Mouse (Mus musculus) frontal cortex, postnatal 10 days (tissue): ENCODE data around the gene Fbxw5.
"Not testable (repeated sequence)": the region's sequence is repeated elsewhere in the genome, so short reads cannot be mapped to it uniquely, and the experiment has no call there.

Source experiments
- DNase-seq, 2 experiments: peaks; one replicate each; pipeline ENCODE4 v3.0.0; 2022; ENCODE audit warnings: low spot score in 2 of 2, mixed read lengths in 1 of 2

Gene Fbxw5

DNA sequence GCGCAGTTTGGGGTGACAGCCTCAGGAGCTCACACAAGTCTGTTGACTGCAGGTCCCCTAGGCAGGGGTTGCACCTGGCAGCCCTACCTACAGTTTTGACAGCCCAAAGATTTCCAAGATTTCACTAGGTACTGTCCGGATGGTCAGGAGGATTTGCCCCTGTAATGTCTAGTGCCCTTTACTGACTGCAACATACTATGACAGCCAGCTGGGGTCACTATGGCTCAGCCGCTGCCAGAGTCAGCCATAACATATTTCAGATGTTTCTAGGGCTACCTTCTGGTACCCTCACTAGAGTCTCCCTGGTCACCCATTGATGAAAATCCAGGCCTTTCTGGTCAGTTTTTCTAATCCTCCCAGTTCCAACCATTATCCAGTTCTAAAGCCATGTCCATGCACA, 9.4 kb downstream of the Fbxw5 start:
- DNase-seq, result no peak

DNA sequence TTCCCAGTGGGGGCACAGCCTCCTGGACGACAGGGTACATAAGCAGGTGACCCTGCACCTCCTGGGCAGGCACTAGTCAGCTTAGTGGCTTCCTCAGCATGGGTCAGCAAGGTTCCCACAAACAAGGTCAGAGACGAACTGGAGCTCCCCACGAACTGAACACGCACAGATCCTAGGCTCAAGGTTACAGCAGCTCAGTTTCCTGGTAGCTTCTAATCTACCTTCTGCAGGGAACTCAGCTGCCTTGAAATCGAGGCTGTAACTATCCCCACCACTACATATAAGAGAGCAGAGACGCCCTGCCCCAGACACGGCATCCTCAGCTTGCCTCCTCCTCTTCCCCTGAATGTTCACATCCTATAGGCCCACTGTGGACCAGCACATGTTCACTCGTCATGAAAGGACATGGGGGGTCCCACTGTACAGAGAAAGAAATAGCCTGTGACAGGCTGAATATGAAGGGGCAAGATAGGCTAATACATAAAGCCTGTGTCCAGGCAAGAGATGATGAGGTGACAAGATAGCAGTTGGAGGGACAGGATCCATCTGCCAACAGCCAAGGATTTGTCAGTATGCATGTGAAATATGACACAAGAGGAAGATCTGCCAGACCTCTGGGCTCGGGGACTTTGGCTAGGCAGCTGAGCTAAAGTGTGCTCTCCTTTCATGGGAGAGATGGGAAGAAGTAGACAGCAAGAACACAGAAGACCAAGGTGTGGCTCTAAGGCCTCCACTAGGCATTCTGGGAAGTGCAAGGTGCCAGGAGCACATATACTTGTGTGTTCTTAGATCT, 26.2 kb downstream of the Fbxw5 start:
- no peak for DNase-seq

DNA sequence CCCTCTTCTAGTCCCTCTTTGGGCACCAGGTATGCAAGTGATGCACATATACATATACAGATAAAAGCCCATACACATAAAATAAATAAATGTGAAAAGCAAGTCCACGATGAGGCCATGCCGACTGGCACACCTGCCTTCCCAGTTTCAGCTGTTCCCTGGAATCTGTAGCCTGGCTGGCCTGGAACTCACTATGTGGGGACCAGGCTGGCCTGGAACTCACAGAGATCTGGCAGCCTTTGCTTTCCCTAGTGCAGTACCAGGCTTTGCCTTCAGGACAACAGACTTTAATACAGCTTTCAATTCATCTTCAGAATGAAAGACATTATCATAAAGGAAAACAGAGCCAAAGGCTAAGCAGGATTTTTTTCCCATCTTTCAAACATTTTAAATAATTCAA, 33.2 kb downstream of the Fbxw5 start:
- no peak for DNase-seq

DNA sequence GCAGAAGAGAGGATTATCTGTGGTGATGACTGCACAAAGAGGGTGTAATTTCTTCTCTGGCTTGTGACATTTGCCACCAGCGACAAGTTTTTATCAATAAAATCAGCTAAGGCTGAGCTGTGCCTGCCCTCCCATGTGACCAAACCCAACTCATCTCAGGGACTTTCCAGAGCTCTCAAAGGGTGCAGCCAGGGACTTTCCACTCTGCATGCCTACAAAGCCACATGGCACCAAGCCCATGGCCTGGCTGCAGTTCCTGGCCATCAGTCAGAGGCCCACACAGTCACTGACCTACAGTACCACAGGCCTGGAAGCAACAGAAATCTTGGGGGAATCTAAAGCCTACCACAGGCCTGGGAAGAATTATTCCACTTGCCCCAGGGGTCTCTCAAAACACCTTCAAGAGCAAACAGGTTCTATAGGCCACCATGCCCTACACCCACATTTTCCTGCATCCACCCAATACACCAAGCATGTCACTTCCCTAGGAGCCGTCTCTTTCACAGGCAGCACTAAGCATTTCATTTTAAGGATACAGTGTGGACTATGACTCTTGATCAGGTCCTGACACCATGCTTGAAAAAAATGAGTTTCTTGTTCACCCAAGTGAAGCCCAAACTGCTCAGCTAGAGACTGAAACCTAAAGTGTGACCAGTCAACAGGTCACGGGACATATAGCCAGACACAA, 33.8 kb downstream of the Fbxw5 start:
- peak in 1 of 2 experiments; percentile 21 for DNase-seq

DNA sequence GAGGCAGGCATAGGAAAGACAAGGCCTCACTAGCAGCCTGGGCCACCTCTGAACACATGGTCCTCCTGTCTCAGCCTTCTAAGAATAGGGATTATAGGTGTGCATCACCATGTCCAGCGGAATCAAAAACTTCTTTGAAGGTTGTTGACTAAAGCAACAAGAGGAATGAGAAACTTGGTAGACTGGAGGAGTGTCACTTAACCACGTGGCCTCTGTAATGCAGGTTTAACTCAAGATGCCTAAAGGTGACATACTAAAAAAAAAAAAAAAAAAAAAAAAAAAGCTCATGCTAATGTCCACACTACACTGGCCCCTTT, 34.3 kb downstream of the Fbxw5 start:
- DNase-seq, result no peak

DNA sequence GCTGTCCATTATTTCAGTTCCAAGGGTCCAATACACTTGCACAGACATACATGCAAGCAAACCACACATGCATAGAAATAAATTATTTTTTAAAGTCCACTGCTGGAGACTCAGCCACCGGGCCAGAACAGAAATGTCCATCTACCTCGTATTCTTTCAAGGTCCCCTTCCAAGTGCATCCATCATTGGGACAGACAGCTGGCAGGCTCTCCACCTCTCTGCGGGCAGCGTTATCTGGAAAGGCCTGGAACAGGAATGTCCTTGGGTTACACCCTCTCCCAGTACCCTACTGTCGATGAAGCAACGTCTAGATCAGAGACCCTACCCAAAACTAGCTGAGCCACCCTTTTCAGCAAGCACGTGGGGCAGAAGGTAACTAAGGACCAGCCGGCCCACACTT, 36.0 kb downstream of the Fbxw5 start:
- no peak for DNase-seq

DNA sequence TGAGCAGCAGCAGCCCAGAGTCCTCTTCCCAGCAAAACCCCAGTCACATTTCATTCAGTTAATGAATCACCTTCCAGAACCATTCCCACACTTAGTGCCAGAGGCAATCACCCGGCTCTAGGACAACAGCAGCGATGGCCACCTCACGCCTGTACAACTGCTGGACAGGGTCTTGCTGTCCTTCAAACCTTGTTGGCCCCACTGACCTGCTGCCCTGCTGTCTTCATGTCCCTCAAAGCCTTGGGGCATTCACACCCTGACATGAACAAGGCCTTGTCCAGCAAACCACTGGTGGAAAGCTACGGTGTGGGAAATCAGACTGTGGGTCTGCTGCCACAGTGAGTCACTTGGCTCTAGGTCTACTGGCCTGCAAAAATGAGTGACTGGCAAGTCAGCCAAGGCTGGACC, 40.0 kb downstream of the Fbxw5 start:
- DNase-seq, result no peak

DNA sequence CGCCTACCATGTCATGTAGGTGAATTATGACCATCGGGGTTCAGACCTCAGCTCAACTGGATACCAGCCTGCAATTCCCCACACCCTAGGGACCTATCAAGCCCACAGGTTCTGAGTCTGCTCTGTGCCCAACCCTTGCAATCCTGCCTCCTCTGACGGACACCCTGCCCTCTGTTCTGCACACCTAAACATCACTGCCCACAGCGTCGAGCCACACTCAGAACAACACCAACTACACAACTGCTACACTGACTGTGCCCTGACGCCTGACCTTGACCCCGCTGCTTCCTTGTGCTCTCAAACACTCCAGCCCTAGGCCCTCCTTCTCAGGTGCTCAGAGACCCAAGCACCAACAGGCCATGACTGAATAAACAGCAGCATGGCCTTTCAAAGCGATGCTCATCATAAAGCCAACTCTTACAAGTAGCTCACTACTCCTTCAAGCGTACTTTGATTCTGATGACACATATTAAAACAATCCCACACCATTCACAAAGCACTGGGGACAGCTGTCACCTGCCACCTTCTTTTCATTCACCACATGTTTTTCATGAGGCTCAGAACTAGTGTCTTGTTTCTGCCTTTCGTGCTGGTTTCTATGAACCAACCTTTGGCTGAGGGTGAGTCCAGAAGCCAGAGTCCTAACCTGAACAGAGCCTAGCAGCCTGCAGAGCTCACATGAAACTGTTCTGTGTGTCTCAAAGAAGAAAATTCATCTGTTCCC, 41.3 kb downstream of the Fbxw5 start:
- no peak for DNase-seq

DNA sequence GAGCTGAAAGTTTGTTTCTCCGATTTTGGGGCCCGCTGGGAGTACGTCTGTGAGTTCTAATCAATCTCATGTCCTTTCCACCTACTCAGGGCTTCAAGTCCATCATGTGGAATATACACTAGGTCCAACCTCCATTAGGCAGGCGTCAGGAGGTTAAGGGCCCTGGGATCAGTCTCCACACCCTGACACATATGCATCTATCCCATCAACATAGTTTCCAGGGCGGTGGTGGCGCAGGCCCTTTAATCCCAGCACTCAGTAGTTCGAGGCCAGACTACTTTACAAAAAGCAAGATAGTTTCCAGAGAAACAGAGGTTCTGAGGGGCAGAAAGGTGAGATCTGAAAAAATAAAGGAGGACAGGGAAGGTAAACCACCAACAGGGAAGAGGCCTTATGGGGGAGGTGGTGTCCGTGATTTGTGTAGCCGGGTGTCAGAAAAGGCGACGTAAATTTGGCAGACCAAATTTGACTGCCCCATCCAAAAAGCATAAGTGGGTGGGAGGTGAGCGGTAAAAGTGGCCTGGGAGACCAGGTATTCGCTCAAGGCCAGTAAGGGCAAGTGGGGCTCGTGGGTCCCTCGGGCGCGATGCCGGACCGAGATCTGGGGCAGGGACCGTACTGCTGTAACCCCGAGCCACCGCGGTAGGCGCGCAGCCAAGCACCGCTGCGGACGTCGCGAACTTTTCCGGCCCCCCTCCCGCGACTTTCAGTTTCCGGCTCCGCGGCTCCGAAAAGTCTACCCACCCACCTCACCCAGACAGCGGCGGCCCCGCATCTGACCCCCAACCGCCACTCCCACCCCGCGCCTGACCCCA, 45.7 kb downstream of the Fbxw5 start:
- no peak for DNase-seq

DNA sequence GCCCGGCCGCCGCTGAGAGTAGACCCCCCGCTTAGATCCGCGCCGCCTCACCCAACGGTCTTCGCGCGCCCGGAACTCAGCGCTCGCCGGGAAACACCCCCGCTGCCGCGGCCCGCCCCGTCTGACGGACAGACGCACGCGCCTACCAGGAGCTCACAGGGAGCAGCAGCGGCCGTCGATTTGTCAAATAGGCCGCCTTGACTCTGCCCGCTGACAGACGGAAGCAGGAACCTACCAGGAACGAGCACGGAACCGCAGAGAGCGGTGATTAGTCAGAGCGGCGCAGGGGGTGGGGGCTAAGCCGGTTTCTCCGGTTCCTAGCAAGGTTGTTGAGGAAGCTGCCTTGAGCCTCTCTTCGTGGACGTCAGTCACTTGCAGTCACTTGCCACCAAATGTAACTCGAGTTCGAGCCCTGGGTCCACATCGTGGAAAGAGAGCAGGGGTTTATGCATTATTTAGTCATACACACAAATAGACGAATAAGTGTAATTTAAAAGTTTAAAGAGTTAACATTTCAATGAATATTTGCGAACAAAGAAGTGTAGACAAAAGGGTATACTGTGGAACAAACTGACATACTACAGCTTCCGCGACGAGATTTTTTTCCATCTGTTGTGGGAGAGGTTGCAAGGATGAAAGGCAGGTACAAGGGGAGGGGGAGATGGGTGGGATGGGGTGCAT, 46.4 kb downstream of the Fbxw5 start, which contains the start of gene Traf2:
TSS of gene Traf2 (minus strand) at position 130 of the 681 bp plus-strand sequence.
- DNase-seq, result peak; percentile 99

DNA sequence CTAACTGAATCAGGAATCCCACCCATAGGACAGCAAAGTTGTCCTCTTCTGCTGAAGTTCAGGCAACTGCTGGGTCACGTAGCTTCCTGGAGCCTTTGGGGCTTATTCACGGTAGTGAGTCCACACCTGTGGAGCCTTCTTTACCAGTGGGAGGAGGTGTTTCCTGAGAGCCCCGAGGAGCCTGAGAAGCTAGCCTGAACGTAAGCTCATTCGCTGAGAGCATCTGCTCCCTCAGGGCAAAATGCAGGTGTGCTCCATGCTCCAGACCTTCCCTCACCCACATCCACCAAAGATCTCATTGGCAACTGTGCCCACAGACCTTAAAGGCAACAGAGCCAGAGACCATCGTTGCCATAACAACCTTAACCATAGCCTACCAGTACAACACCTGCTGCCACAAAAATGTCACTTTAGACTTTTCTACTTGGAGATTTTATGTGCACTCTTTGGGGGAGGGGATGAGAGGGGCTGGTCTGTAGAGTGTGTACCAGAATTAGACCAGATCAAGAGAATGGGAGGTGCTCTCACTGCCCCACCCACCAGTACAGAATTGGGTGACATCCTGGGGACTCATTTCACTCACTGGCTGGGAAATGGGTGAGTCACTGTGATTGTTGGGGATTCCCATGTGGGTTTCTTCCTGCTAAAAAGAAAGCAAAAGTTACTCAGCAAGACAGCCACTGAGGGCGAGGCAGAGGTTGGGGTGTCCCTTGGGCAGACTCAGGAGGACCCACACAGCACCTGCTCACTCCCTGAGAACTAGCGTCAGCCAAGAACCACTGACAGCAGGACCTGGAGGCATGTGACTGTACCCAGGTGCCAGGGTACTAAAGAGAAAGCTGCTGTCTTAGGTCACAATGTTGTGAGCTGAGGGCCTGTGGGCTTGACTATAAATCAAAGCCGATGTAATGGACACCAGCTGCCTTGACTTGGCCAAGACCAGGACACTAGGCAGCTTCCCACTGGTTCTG, 48.8 kb downstream of the Fbxw5 start:
- DNase-seq, result no peak

DNA sequence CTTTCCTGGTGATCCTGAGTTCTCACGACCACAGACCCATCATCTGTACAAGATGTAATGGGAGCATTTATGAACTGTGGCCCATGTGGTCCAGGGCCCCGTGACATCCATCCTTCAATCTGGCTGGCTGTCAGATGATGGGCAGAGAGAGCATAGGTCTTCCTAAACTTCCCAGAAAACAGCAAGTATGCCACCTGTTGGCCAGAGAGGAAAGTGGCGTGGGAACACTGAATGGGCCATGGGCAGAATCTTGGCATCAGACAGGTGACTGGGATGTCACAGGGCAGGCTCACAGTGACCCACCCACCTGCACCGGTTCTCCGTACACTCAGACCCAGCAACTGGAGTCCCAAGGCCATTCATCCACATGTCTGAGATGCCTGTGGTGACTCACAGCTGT, 50.6 kb downstream of the Fbxw5 start:
- no peak for DNase-seq

DNA sequence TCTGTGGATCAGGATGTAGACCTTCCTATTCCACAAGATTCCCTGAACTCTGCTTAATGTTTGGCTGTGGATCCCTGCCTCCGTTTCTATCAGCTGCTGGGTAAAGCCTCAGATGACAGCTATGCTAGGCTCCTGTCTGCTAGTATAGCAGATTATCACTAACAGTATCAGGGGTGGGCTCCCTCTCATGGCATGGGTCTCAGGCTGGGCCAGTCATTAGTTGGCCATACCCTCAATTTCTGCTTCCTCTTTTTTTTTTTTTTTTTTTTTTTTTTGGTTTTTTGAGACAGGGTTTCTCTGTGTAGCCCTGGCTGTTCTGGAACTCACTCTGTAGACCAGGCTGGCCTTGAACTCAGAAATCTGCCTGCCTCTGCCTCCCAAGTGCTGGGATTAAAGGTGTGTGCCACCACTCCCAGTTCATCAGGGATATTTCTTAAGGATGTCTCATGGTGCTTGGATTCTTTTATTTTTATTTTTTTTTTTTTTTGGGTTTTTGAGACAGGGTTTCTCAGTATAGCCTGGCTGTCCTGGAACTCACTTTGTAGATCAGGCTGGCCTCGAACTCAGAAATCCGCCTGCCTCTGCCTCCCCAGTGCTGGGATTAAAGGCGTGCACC, 52.7 kb downstream of the Fbxw5 start:
- DNase-seq, result not testable (repeated sequence)
